Mouse (Mus musculus): ENCODE results near the gene Eef1a1. TPM values are rescaled to one million over a fixed set of nuclear protein-coding genes. Genes with fewer than 3 reads are reported as not detected.
"Not testable (repeated sequence)": the region's sequence is repeated elsewhere in the genome, so short reads cannot be mapped to it uniquely, and the experiment has no call there.

Eef1a1 gene
- polyA plus RNA-seq, 2 experiments, result 2,316 to 4,315 TPM

GRCm38 (mm10) chr9:78482386-78482785 lies 6.6 kb downstream of the Eef1a1 start:
- Histone ChIP-seq H3K4me1 (replicated peaks; ENCODE audit: control insufficient read depth in 2 of 2, insufficient read depth in 2 of 2, low read length in 1 of 2) (peaks cover 5 to 7% of the 10 kb centered on the region in 2 experiments; a peak in 3 of 4 replicates), H3K9me3 (ENCODE audit: control insufficient read depth, low read length) (no peaks in the 10 kb centered on the region), H3K36me3 (replicated peaks; ENCODE audit: control insufficient read depth, insufficient read depth, low read depth) (peaks cover 30% of the 10 kb centered on the region), H3K27me3 (ENCODE audit: control insufficient read depth, insufficient read depth, low read length) (no peaks in the 10 kb centered on the region), H3K9ac (replicated peaks) (peak overlapping the region; percentile 98), H3K4me3 (ENCODE audit: insufficient read depth in 1 of 2, low read depth in 2 of 2, low read length in 2 of 2) (peak overlapping the region; percentile 79 to 92), H3K27ac (peak overlapping the region; percentile 58), H3K4me2 (ENCODE audit: low read depth) (peak overlapping the region; percentile 88)
- WGBS (ENCODE audit: insufficient replicate concordance), result 22% methylated on average over 3 of the region's 3 CpGs
- TF ChIP-seq EP300 (IDR thresholded peaks at IDR 0.05; ENCODE audit: low read depth) (no peak), CTCF (IDR thresholded peaks at IDR 0.05; ENCODE audit: low read depth) (no peak)
- ATAC-seq (ENCODE audit: insufficient read depth) (no peak), DNase-seq (ENCODE audit: low read depth in 3 of 3, low spot score in 3 of 3) (no peak)

- TF ChIP-seq EP300 (IDR thresholded peaks at IDR 0.05; ENCODE audit: low read depth), result no peak
- no peak for TF ChIP-seq CTCF (IDR thresholded peaks at IDR 0.05; ENCODE audit: low read depth)
- no peaks in the 10 kb centered on the region for H3K27me3 ChIP-seq (ENCODE audit: control insufficient read depth, insufficient read depth, low read length)
- peaks cover 36% of the 10 kb centered on the region for H3K36me3 ChIP-seq (replicated peaks; ENCODE audit: control insufficient read depth, insufficient read depth, low read depth)
- H3K4me2 ChIP-seq (ENCODE audit: low read depth), result peak overlapping the region; percentile 88
- 1% methylated on average over 74 of the region's 77 CpGs for WGBS (ENCODE audit: insufficient replicate concordance)
- H3K9me3 ChIP-seq (ENCODE audit: control insufficient read depth, low read length), result no peaks in the 10 kb centered on the region
- peak overlapping the region; percentile 79 to 92 for H3K4me3 ChIP-seq (ENCODE audit: insufficient read depth in 1 of 2, low read depth in 2 of 2, low read length in 2 of 2)
- ATAC-seq (ENCODE audit: insufficient read depth), result peak; percentile 88
- peak overlapping the region; percentile 98 for H3K9ac ChIP-seq (replicated peaks)
- peak; percentile 88 to 93 (median 92) for DNase-seq (ENCODE audit: low read depth in 3 of 3, low spot score in 3 of 3)
- peak overlapping the region; percentile 75 for H3K27ac ChIP-seq
- H3K4me1 ChIP-seq (replicated peaks; ENCODE audit: control insufficient read depth in 2 of 2, insufficient read depth in 2 of 2, low read length in 1 of 2), result peaks cover 5 to 7% of the 10 kb centered on the region in 2 experiments; a peak in 3 of 4 replicates
Measured at GRCm38 (mm10) chr9:78481423-78482331, 7.3 kb downstream of the Eef1a1 start.

GRCm38 (mm10) chr9:78480706-78481358 lies 8.1 kb downstream of the Eef1a1 start:
- H3K9ac ChIP-seq (replicated peaks), result peak overlapping the region; percentile 98
- peak overlapping the region; percentile 79 to 92 for H3K4me3 ChIP-seq (ENCODE audit: insufficient read depth in 1 of 2, low read depth in 2 of 2, low read length in 2 of 2)
- peak in 1 of 3 experiments; percentile 68 for DNase-seq (ENCODE audit: low read depth in 3 of 3, low spot score in 3 of 3)
- TF ChIP-seq CTCF (IDR thresholded peaks at IDR 0.05; ENCODE audit: low read depth) (no peak), EP300 (IDR thresholded peaks at IDR 0.05; ENCODE audit: low read depth) (no peak)
- WGBS (ENCODE audit: insufficient replicate concordance), result 0% methylated on average over 46 of the region's 46 CpGs
- peaks cover 5 to 7% of the 10 kb centered on the region in 2 experiments; a peak in 3 of 4 replicates for H3K4me1 ChIP-seq (replicated peaks; ENCODE audit: control insufficient read depth in 2 of 2, insufficient read depth in 2 of 2, low read length in 1 of 2)
- H3K27me3 ChIP-seq (ENCODE audit: control insufficient read depth, insufficient read depth, low read length), result no peaks in the 10 kb centered on the region
- peaks cover 44% of the 10 kb centered on the region for H3K36me3 ChIP-seq (replicated peaks; ENCODE audit: control insufficient read depth, insufficient read depth, low read depth)
- H3K27ac ChIP-seq, result peak overlapping the region; percentile 75
- H3K4me2 ChIP-seq (ENCODE audit: low read depth), result peak overlapping the region; percentile 88
- H3K9me3 ChIP-seq (ENCODE audit: control insufficient read depth, low read length), result no peaks in the 10 kb centered on the region
- peak; percentile 27 for ATAC-seq (ENCODE audit: insufficient read depth)

GRCm38 (mm10) chr9:78480227-78480626 lies 8.7 kb downstream of the Eef1a1 start:
- Histone ChIP-seq H3K9ac (replicated peaks) (peak overlapping the region; percentile 98), H3K27ac (peak overlapping the region; percentile 75), H3K4me2 (ENCODE audit: low read depth) (peak overlapping the region; percentile 88), H3K4me3 (ENCODE audit: insufficient read depth in 1 of 2, low read depth in 2 of 2, low read length in 2 of 2) (peak overlapping the region; percentile 79 to 92), H3K36me3 (replicated peaks; ENCODE audit: control insufficient read depth, insufficient read depth, low read depth) (peaks cover 45% of the 10 kb centered on the region)
- not testable (repeated sequence) for ATAC-seq (ENCODE audit: insufficient read depth); DNase-seq (ENCODE audit: low read depth in 3 of 3, low spot score in 3 of 3); H3K27me3 ChIP-seq (ENCODE audit: control insufficient read depth, insufficient read depth, low read length); H3K9me3 ChIP-seq (ENCODE audit: control insufficient read depth, low read length); H3K4me1 ChIP-seq (replicated peaks; ENCODE audit: control insufficient read depth in 2 of 2, insufficient read depth in 2 of 2, low read length in 1 of 2)
- under 1% methylated on average over 13 of the region's 13 CpGs for WGBS (ENCODE audit: insufficient replicate concordance)

- H3K4me3 ChIP-seq (ENCODE audit: insufficient read depth in 1 of 2, low read depth in 2 of 2, low read length in 2 of 2), result peak overlapping the region; percentile 67 to 92
- WGBS (ENCODE audit: insufficient replicate concordance), result 16% methylated on average over 8 of the region's 8 CpGs
- not testable (repeated sequence) for ATAC-seq (ENCODE audit: insufficient read depth); H3K9me3 ChIP-seq (ENCODE audit: control insufficient read depth, low read length); H3K4me1 ChIP-seq (replicated peaks; ENCODE audit: control insufficient read depth in 2 of 2, insufficient read depth in 2 of 2, low read length in 1 of 2); H3K27me3 ChIP-seq (ENCODE audit: control insufficient read depth, insufficient read depth, low read length); DNase-seq (ENCODE audit: low read depth in 3 of 3, low spot score in 3 of 3)
- H3K27ac ChIP-seq, result peak overlapping the region; percentile 56
- H3K9ac ChIP-seq (replicated peaks), result peak overlapping the region; percentile 65
- H3K36me3 ChIP-seq (replicated peaks; ENCODE audit: control insufficient read depth, insufficient read depth, low read depth), result peaks cover 45% of the 10 kb centered on the region
- H3K4me2 ChIP-seq (ENCODE audit: low read depth), result peak overlapping the region; percentile 88
Measured at GRCm38 (mm10) chr9:78479308-78479707, 9.6 kb downstream of the Eef1a1 start.

GRCm38 (mm10) chr9:78478009-78478605 lies 10.8 kb downstream of the Eef1a1 start:
- H3K9me3 ChIP-seq (ENCODE audit: control insufficient read depth, low read length); H3K4me1 ChIP-seq (replicated peaks; ENCODE audit: control insufficient read depth in 2 of 2, insufficient read depth in 2 of 2, low read length in 1 of 2); H3K4me3 ChIP-seq (ENCODE audit: insufficient read depth in 1 of 2, low read depth in 2 of 2, low read length in 2 of 2); DNase-seq (ENCODE audit: low read depth in 3 of 3, low spot score in 3 of 3); H3K9ac ChIP-seq (replicated peaks); ATAC-seq (ENCODE audit: insufficient read depth); H3K27me3 ChIP-seq (ENCODE audit: control insufficient read depth, insufficient read depth, low read length); H3K27ac ChIP-seq: not testable (repeated sequence)
- Histone ChIP-seq H3K4me2 (ENCODE audit: low read depth) (peak overlapping the region; percentile 4; the same call in 1 of the 2 replicates), H3K36me3 (replicated peaks; ENCODE audit: control insufficient read depth, insufficient read depth, low read depth) (peaks cover 56% of the 10 kb centered on the region)
- 67% methylated on average over 1 of the region's 1 CpGs for WGBS (ENCODE audit: insufficient replicate concordance)
